Mouse (Mus musculus) CH12.LX (cell line): Measurements from ENCODE around the gene Ccdc28a. TPM values are rescaled to one million over a fixed set of nuclear protein-coding genes. Genes with fewer than 3 reads are reported as not detected.

ENCODE experiments used
- DNase-seq: peaks from one replicate; pipeline ENCODE4 v3.0.0-alpha.2; 2013; ENCODE audit errors: extremely low read depth
- H3K27ac ChIP-seq: 2 replicates; pipeline ENCODE4 v1.5.1; 2012; ENCODE audit warnings: low read depth, mild to moderate bottlenecking, control low read depth, moderate library complexity; ENCODE audit not compliant: insufficient read depth
- H3K27me3 ChIP-seq: replicated peaks from 2 replicates; pipeline ENCODE3; 2012; ENCODE audit warnings: inconsistent platforms
- H3K36me3 ChIP-seq, 2 experiments: replicated peaks in 1 of 2; 2 replicates each; pipeline versions ENCODE3 to v1.6.1; 2012; ENCODE audit warnings: inconsistent platforms in 1 of 2, low read length in 1 of 2, mild to moderate bottlenecking in 1 of 2, mixed read lengths in 1 of 2, moderate library complexity in 1 of 2; ENCODE audit not compliant: control insufficient read depth in 1 of 2, insufficient read depth in 1 of 2
- H3K4me1 ChIP-seq, 2 experiments: 2 replicates each; pipeline ENCODE4 v1.6.1; 2012; ENCODE audit warnings: inconsistent platforms in 1 of 2, moderate library complexity in 1 of 2; ENCODE audit not compliant: insufficient read depth in 2 of 2, control insufficient read depth in 1 of 2
- H3K4me2 ChIP-seq: 2 replicates; pipeline ENCODE4 v1.6.1; 2012; ENCODE audit warnings: low read depth, mild to moderate bottlenecking, control low read depth; ENCODE audit not compliant: poor library complexity, insufficient read depth, severe bottlenecking
- H3K4me3 ChIP-seq, 3 experiments: fragments of 150-350 bp in 1 of 3; sonication (generic) in 1 of 3; replicated peaks in 1 of 3; 2 replicates each; pipeline versions ENCODE3 to v1.5.1; 2011 to 2012; ENCODE audit warnings: low read depth in 2 of 3, low read length in 2 of 3, mild to moderate bottlenecking in 2 of 3, moderate library complexity in 2 of 3, control low read depth in 1 of 3, improper control_type of control experiment in 1 of 3, inconsistent platforms in 1 of 3, mixed read lengths in 1 of 3; ENCODE audit not compliant: poor library complexity in 1 of 3
- H3K79me2 ChIP-seq: replicated peaks from 2 replicates; pipeline ENCODE4 v1.6.1; 2012; ENCODE audit warnings: mild to moderate bottlenecking, moderate library complexity; ENCODE audit not compliant: control insufficient read depth, poor library complexity, insufficient read depth, severe bottlenecking; ENCODE audit errors: extremely low read depth
- H3K9ac ChIP-seq: 2 replicates; pipeline ENCODE4 v1.6.1; 2012; ENCODE audit warnings: low read depth, mild to moderate bottlenecking, control low read depth, moderate library complexity; ENCODE audit not compliant: insufficient read depth
- H3K9me3 ChIP-seq: replicated peaks from 2 replicates; pipeline ENCODE3; 2012; ENCODE audit warnings: low read length, inconsistent platforms, mixed read lengths
- CHD1 ChIP-seq: IDR thresholded peaks from 2 replicates; pipeline ENCODE4 v1.6.1; 2012; ENCODE audit warnings: low read depth, low read length, improper control_type of control experiment, inconsistent platforms
- CHD2 ChIP-seq: IDR thresholded peaks from 2 replicates; pipeline ENCODE4 v1.6.1; 2011; ENCODE audit warnings: low read length, improper control_type of control experiment
- E2F4 ChIP-seq: IDR thresholded peaks from 2 replicates; pipeline ENCODE4 v1.6.1; 2011; ENCODE audit warnings: low read depth, low read length, improper control_type of control experiment; ENCODE audit not compliant: insufficient replicate concordance
- EP300 ChIP-seq: IDR thresholded peaks from 2 replicates; pipeline ENCODE4 v1.6.1; 2011; ENCODE audit warnings: low read length, improper control_type of control experiment
- GABPA ChIP-seq: IDR thresholded peaks from 2 replicates; pipeline ENCODE4 v1.6.1; 2012; ENCODE audit warnings: low read depth, low read length, improper control_type of control experiment, inconsistent platforms; ENCODE audit not compliant: insufficient replicate concordance
- HCFC1 ChIP-seq: IDR thresholded peaks from 2 replicates; pipeline ENCODE4 v1.6.1; 2012; ENCODE audit warnings: low read depth, mild to moderate bottlenecking, inconsistent platforms, low read length, improper control_type of control experiment
- IRF4 ChIP-seq: IDR thresholded peaks from 2 replicates; pipeline ENCODE4 v1.6.1; 2014; ENCODE audit warnings: low read depth, mild to moderate bottlenecking, inconsistent platforms, low read length, improper control_type of control experiment
- JUN ChIP-seq: IDR thresholded peaks from 2 replicates; pipeline ENCODE4 v1.6.1; 2011; ENCODE audit warnings: low read depth, mild to moderate bottlenecking, low read length, improper control_type of control experiment, moderate library complexity; ENCODE audit not compliant: insufficient read depth
- JUND ChIP-seq: conservative IDR thresholded peaks from 2 replicates; pipeline ENCODE4 v1.6.1; 2011; ENCODE audit warnings: low read depth, low read length, improper control_type of control experiment
- KAT2A ChIP-seq: IDR thresholded peaks from 2 replicates; pipeline ENCODE4 v1.6.1; 2012; ENCODE audit warnings: low read length, improper control_type of control experiment, inconsistent platforms; ENCODE audit not compliant: insufficient replicate concordance
- MAFK ChIP-seq: IDR thresholded peaks from 2 replicates; pipeline ENCODE4 v1.6.1; 2011; ENCODE audit warnings: low read length, improper control_type of control experiment; ENCODE audit not compliant: insufficient replicate concordance
- MAZ ChIP-seq: IDR thresholded peaks from 2 replicates; pipeline ENCODE4 v1.6.1; 2012; ENCODE audit warnings: low read depth, mild to moderate bottlenecking, inconsistent platforms, low read length, improper control_type of control experiment, moderate library complexity
- MEF2A ChIP-seq: IDR thresholded peaks from 2 replicates; pipeline ENCODE4 v1.6.1; 2014; ENCODE audit warnings: low read depth, mild to moderate bottlenecking, inconsistent platforms, low read length, improper control_type of control experiment, borderline replicate concordance
- MXI1 ChIP-seq: IDR thresholded peaks from 2 replicates; pipeline ENCODE4 v1.6.1; 2011; ENCODE audit warnings: mild to moderate bottlenecking, low read depth, low read length, improper control_type of control experiment
- MYC ChIP-seq: IDR thresholded peaks from 2 replicates; pipeline ENCODE4 v1.6.1; 2011; ENCODE audit warnings: low read depth, mild to moderate bottlenecking, improper control_type of control experiment, low read length
- NELFE ChIP-seq: IDR thresholded peaks from 2 replicates; pipeline ENCODE4 v1.6.1; 2011; ENCODE audit warnings: low read depth, low read length, improper control_type of control experiment
- NRF1 ChIP-seq: IDR thresholded peaks from 2 replicates; pipeline ENCODE4 v1.6.1; 2014; ENCODE audit warnings: low read depth, mild to moderate bottlenecking, inconsistent platforms, low read length, improper control_type of control experiment, moderate library complexity
- PAX5 ChIP-seq: IDR thresholded peaks from 2 replicates; pipeline ENCODE4 v1.6.1; 2012; ENCODE audit warnings: low read length, inconsistent platforms, mixed read lengths
- POLR2AphosphoS2 ChIP-seq: IDR thresholded peaks from 2 replicates; pipeline ENCODE4 v1.6.1; 2011; ENCODE audit warnings: low read depth, low read length, improper control_type of control experiment
- RCOR1 ChIP-seq: conservative IDR thresholded peaks from 2 replicates; pipeline ENCODE4 v1.6.1; 2012; ENCODE audit warnings: low read depth, mild to moderate bottlenecking, inconsistent platforms, low read length, improper control_type of control experiment
- SIN3A ChIP-seq: IDR thresholded peaks from 2 replicates; pipeline ENCODE4 v1.6.1; 2012; ENCODE audit warnings: low read length, improper control_type of control experiment, inconsistent platforms
- TCF12 ChIP-seq: IDR thresholded peaks from 2 replicates; pipeline ENCODE4 v1.6.1; 2014; ENCODE audit warnings: low read depth, mild to moderate bottlenecking, inconsistent platforms, low read length, improper control_type of control experiment
- USF1 ChIP-seq: IDR thresholded peaks from 2 replicates; pipeline ENCODE4 v1.6.1; 2014; ENCODE audit warnings: low read depth, mild to moderate bottlenecking, inconsistent platforms, low read length, improper control_type of control experiment
- USF2 ChIP-seq: conservative IDR thresholded peaks from 2 replicates; pipeline ENCODE4 v1.6.1; 2011; ENCODE audit warnings: low read depth, low read length, improper control_type of control experiment
- ZC3H11A ChIP-seq: IDR thresholded peaks from 2 replicates; pipeline ENCODE4 v1.6.1; 2012; ENCODE audit warnings: low read depth, mild to moderate bottlenecking, inconsistent platforms, low read length, improper control_type of control experiment
- ZMIZ1 ChIP-seq: IDR thresholded peaks from 2 replicates; pipeline ENCODE4 v1.6.1; 2012; ENCODE audit warnings: low read depth, mild to moderate bottlenecking, inconsistent platforms, low read length, improper control_type of control experiment
- dilution Hi-C: fragments of 300-500 bp; cut with MboI; formaldehyde crosslinking; loops from 2 replicates; pipeline ENCODE4 v1.14.3; 2020; ENCODE audit warnings: low sequenced_read_pairs; ENCODE audit not compliant: extremely low pct_unique_long_range_greater_than_20kb, extremely low pct_ligation_motif_present
- in situ Hi-C: fragments of 300-500 bp; cut with MboI; formaldehyde crosslinking; loops from 3 replicates; pipeline ENCODE4 v1.14.3; 2019; ENCODE audit warnings: low sequenced_read_pairs, low pct_ligation_motif_present, low pct_unique_long_range_greater_than_20kb, mixed read lengths
- polyA plus RNA-seq: library from polyadenylated mRNA; unstranded; fragments of >175 nt; gene quantifications from 2 replicates; pipeline ENCODE4 v1.2.1, GENCODE M21; 2012; ENCODE audit warnings: low read depth; ENCODE audit not compliant: insufficient read length
- total RNA-seq, 2 experiments: library from RNA; depleted of rRNA; stranded (reverse); fragments of 300-350 nt in 1 of 2; fragments of >200 nt in 1 of 2; gene quantifications; 2 replicates each; pipeline ENCODE4 v1.2.3; 2012 to 2014

Ccdc28a gene
- total and polyA plus RNA-seq, 3 experiments: 8.3 to 11.7 (median 10.8) TPM

DNA sequence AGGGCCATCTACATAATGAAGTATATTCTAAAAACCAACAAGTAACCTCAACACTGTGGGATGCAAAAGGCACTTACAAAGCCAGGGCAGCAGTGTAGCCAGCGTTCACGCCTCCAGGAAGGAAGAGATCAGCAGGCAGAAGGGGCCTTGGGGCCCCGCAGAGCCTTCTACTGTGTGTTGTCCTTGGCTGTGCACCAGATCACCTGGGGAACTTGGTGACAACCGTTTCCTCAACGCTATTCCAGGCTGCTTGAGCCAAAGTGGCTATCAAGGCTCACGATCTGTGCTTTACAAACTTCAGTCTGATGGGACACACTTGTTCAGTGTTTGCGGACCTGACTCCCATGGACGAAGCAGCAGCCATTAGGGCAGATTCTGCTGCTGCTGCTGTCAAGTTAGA, 43.1 kb downstream of the Ccdc28a start:
- H3K9me3 ChIP-seq: no peaks in the 10 kb centered on the region
- H3K4me3 ChIP-seq: no peak overlapping the region
- in situ Hi-C loops: loop anchor here (10.0 kb wide), 3 partner anchors 137 to 457 kb away; partner anchors contain the start of gene Reps1
- no peak for TF ChIP-seq TCF12
- TF ChIP-seq NELFE: no peak
- TF ChIP-seq MEF2A: no peak
- TF ChIP-seq NRF1: no peak
- TF ChIP-seq EP300: no peak
- TF ChIP-seq IRF4: no peak
- no peak for TF ChIP-seq JUND
- no peak for TF ChIP-seq ZMIZ1
- TF ChIP-seq MAFK: no peak
- TF ChIP-seq ZC3H11A: no peak
- TF ChIP-seq RCOR1: no peak
- no peak for TF ChIP-seq GABPA
- TF ChIP-seq CHD1: no peak
- TF ChIP-seq JUN: no peak
- no peak for TF ChIP-seq CHD2
- TF ChIP-seq HCFC1: no peak
- TF ChIP-seq MXI1: no peak
- TF ChIP-seq MAZ: no peak
- TF ChIP-seq USF2: no peak
- TF ChIP-seq POLR2AphosphoS2: no peak
- TF ChIP-seq, all 38 proteins: peak for 0
- dilution Hi-C loops: no loop called here
- DNase-seq: no peak
- Histone ChIP-seq H3K79me2 (no peaks in the 10 kb centered on the region), H3K27ac (no peak overlapping the region), H3K36me3 (no peaks in the 10 kb centered on the region), H3K9ac (no peak overlapping the region), H3K4me1 (peaks cover 4 to 6% of the 10 kb centered on the region in 2 experiments; a peak in 2 of 4 replicates), H3K27me3 (no peaks in the 10 kb centered on the region), H3K4me2 (no peak overlapping the region)

DNA sequence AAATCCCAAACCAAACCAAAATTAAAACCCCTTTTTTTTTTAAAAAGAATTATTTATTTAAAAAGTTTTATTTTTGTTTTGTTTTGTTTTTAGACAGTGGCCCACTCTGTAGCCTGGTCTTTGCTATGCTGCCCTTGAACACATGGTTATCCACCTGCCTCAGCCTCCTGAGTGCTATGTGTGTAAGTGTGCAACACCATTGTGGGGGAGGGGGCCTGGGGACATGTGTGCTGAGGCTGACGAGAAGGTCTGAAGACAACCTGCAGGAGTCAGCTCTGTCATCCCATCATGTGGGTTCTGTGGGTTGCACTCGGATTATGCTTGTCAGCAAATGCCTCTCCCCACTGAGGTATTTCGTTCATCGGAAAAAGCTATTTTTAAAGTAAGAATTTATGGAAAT, 45.3 kb downstream of the Ccdc28a start:
- H3K79me2 ChIP-seq: no peaks in the 10 kb centered on the region
- H3K27me3 ChIP-seq: no peaks in the 10 kb centered on the region
- no peak for TF ChIP-seq TCF12
- no peak for TF ChIP-seq MAFK
- no peak for TF ChIP-seq EP300
- no peak for TF ChIP-seq SIN3A
- no peak for TF ChIP-seq JUND
- TF ChIP-seq NRF1: no peak
- TF ChIP-seq MYC: no peak
- TF ChIP-seq POLR2AphosphoS2: no peak
- TF ChIP-seq PAX5: no peak
- TF ChIP-seq KAT2A: no peak
- TF ChIP-seq E2F4: no peak
- TF ChIP-seq MEF2A: no peak
- TF ChIP-seq GABPA: no peak
- TF ChIP-seq USF1: no peak
- no peak for TF ChIP-seq USF2
- TF ChIP-seq JUN: no peak
- TF ChIP-seq CHD2: no peak
- no peak for TF ChIP-seq MAZ
- H3K4me1 ChIP-seq: peaks cover 4 to 6% of the 10 kb centered on the region in 2 experiments; a peak in 2 of 4 replicates
- no peak for DNase-seq
- no peak overlapping the region for H3K9ac ChIP-seq
- dilution Hi-C loops: no loop called here
- no peaks in the 10 kb centered on the region for H3K9me3 ChIP-seq
- in situ Hi-C loops: no loop called here
- no peak overlapping the region for H3K27ac ChIP-seq
- H3K36me3 ChIP-seq: no peaks in the 10 kb centered on the region
- no peak overlapping the region for H3K4me2 ChIP-seq
- H3K4me3 ChIP-seq: no peak overlapping the region
